In genomic region chr7:4103411-4103810, GRCm38 (mm10) we compare ENCODE assay signal across 8 mouse cellular contexts. TPM values are rescaled to one million over a fixed set of nuclear protein-coding genes. Genes with fewer than 3 reads are reported as not detected.
A peak's percentile ranks its signal among the peaks of the same experiment; 100 is the strongest.
DNase-seq lines count a peak whose midpoint lies in the region; ATAC-seq and TF ChIP-seq lines count a peak whose summit lies in the region.
"Had no signal": no experiment of that assay in that cellular context is flagged by ENCODE, and none has a peak within 500 bp of the region (broad histone marks: within the 10 kb centered on the region; RNA-seq: fewer than 3 reads in every experiment).

No protein-coding gene starts in this region.

- H3K27ac ChIP-seq in left cerebral cortex, adult 2 months, result no peak overlapping the region
- H3K27ac ChIP-seq: macrophage had no signal

- intact Hi-C loops in left cerebral cortex, adult 2 months (cut with DNase I), result loop anchor here (5.0 to 10.0 kb wide), 2 partner anchors 44 to 79 kb away; no protein-coding TSS in a partner anchor
- intact Hi-C loops in left cerebral cortex, postnatal 4 days (cut with DNase I), result no loop called here

- H3K36me3 ChIP-seq in G1E (replicated peaks), result no peaks in the 10 kb centered on the region

- TF ChIP-seq CTCF in left cerebral cortex, adult 2 months (IDR thresholded peaks at IDR 0.05), result peak; percentile 70
- peak; percentile 59; the same call in 1 of the 2 replicates for TF ChIP-seq CTCF in G1E (IDR thresholded peaks at IDR 0.05; ENCODE audit: low read depth, low read length)

- no peaks in the 10 kb centered on the region for H3K9me3 ChIP-seq in G1E (replicated peaks)

- DNase-seq in left cerebral cortex, adult 2 months (ENCODE audit: extremely low spot score in 1 of 2, low spot score in 2 of 2), result no peak
- no peak for DNase-seq in left cerebral cortex, adult 11 months (ENCODE audit: low spot score)
- DNase-seq in G1E (ENCODE audit: low spot score), result no peak
- DNase-seq in c-Kit-negative CD71-positive TER-119-positive erythroid progenitor cells, embryonic 14.5 days (ENCODE audit: low read depth, low spot score), result peak; percentile 19
- DNase-seq in induced T-regulatory cell, adult 2 months (ENCODE audit: low read depth), result peak; percentile 82
- DNase-seq in right cerebral cortex, postnatal 25 days, result no peak
- DNase-seq in left cerebral cortex, postnatal 4 days, result no peak

- peaks cover 3% of the 10 kb centered on the region for H3K27me3 ChIP-seq in G1E (ENCODE audit: insufficient read depth, low read length)

- H3K4me3 ChIP-seq in left cerebral cortex, adult 2 months, result no peak overlapping the region
- H3K4me3 ChIP-seq in G1E (ENCODE audit: low read depth, low read length), result no peak overlapping the region

- H3K4me1 ChIP-seq in G1E (ENCODE audit: insufficient read depth, low read depth, low read length), result no peaks in the 10 kb centered on the region

- no peak for ATAC-seq in G1E (ENCODE audit: extremely low read depth, insufficient number of reproducible peaks, low FRiP score, poor library complexity, severe bottlenecking)

RNA-seq across cellular contexts. Expression of gene Ttyh1, which starts 15.8 kb away (rescaled TPM):
- total RNA-seq in left cerebral cortex, adult 2 months (2021), result 100 to 1,000 TPM; 667 to 745 TPM
- total RNA-seq in G1E (2014; fragmentation: Nextera tagmentation) (not detected in 2 replicates), G1E (2017) (0.06 and 0.11 TPM in 2 replicates)
- polyA plus RNA-seq in G1E (2012), result not detected in 2 replicates
- total RNA-seq in left cerebral cortex, postnatal 4 days (2021), result 100 to 1,000 TPM; 292 to 311 TPM

RNA-seq across cellular contexts. Expression of gene Leng8, which starts 33.4 kb away (rescaled TPM):
- total RNA-seq in left cerebral cortex, adult 2 months (2021), result 100 to 1,000 TPM; 178 to 184 TPM
- total RNA-seq in G1E (2014; fragmentation: Nextera tagmentation) (125 and 154 TPM in 2 replicates), G1E (2017) (37.5 and 40.8 TPM in 2 replicates)
- 132 and 135 TPM in 2 replicates for polyA plus RNA-seq in G1E (2012)
- total RNA-seq in left cerebral cortex, postnatal 4 days (2021), result 100 to 1,000 TPM; 167 to 177 TPM

RNA-seq across cellular contexts. Expression of gene Lair1, which starts 40.4 kb away (rescaled TPM):
- total RNA-seq in left cerebral cortex, adult 2 months (2021), result 1 to 10 TPM; 5.5 to 8.9 TPM
- 0.45 TPM in 1 of 2 replicates, not detected in the other for total RNA-seq in G1E (2014; fragmentation: Nextera tagmentation)
- total RNA-seq in G1E (2017), result 3.4 and 4.3 TPM in 2 replicates
- 0.02 and 0.03 TPM in 2 replicates for polyA plus RNA-seq in G1E (2012)
- total RNA-seq in left cerebral cortex, postnatal 4 days (2021), result 1 to 10 TPM; 1.9 to 2.1 TPM

RNA-seq across cellular contexts. Expression of gene Leng9, which starts 46.8 kb away (rescaled TPM):
- total RNA-seq in left cerebral cortex, adult 2 months (2021), result 1 to 10 TPM; 6.2 to 6.9 TPM
- total RNA-seq in G1E (2014; fragmentation: Nextera tagmentation) (4.6 and 5.4 TPM in 2 replicates), G1E (2017) (3.7 TPM in 2 replicates)
- 1.8 and 2.9 TPM in 2 replicates for polyA plus RNA-seq in G1E (2012)
- 1 to 10 TPM; 5.3 to 5.5 TPM for total RNA-seq in left cerebral cortex, postnatal 4 days (2021)

Comparison
In these comparisons a context has a peak if more than half of its experiments do, and no peak if none do; other contexts are left out.
1. DNase-seq: peak in c-Kit-negative CD71-positive TER-119-positive erythroid progenitor cells, embryonic 14.5 days (single experiment) and induced T-regulatory cell, adult 2 months (single experiment); none in left cerebral cortex, adult 2 months (0 of 2), left cerebral cortex, adult 11 months (single experiment), G1E (single experiment), right cerebral cortex, postnatal 25 days (single experiment) and left cerebral cortex, postnatal 4 days (single experiment).
2. RNA of gene Ttyh1, which starts 15.8 kb away (total RNA-seq): 667 to 745 TPM in left cerebral cortex, adult 2 months and 292 to 311 TPM in left cerebral cortex, postnatal 4 days; 0.06 to 0.11 TPM in G1E; every median in the first group is over 100 times any median in the second.